Mouse (Mus musculus) heart, postnatal 0 days (tissue): ENCODE data around the gene Pate4. TPM values are rescaled to one million over a fixed set of nuclear protein-coding genes. Genes with fewer than 3 reads are reported as not detected.
A peak's percentile ranks its signal among the peaks of the same experiment; 100 is the strongest.

ENCODE experiments used
- ATAC-seq: fragments of 200-750 bp; cut with Nextera tagmentation; 2 replicates; pipeline ENCODE4 v1.8.0; 2017; ENCODE audit warnings: low read depth, moderate number of reproducible peaks, moderate library complexity; ENCODE audit not compliant: insufficient read depth
- DNase-seq: peaks from one replicate; pipeline ENCODE4 v3.0.0-alpha.2; 2016; ENCODE audit warnings: low spot score
- H3K27ac ChIP-seq: fragments of 300-500 bp; sonication (generic); 2 replicates; pipeline ENCODE4 v1.5.1; 2014; ENCODE audit warnings: low read depth, mild to moderate bottlenecking
- H3K27me3 ChIP-seq: fragments of 300-500 bp; sonication (generic); 2 replicates; pipeline ENCODE4 v1.6.1; 2014; ENCODE audit warnings: low read length, mixed read lengths; ENCODE audit not compliant: control insufficient read depth, insufficient read depth
- H3K36me3 ChIP-seq: fragments of 300-500 bp; sonication (generic); replicated peaks from 2 replicates; pipeline ENCODE4 v1.6.1; 2014; ENCODE audit warnings: low read length, mixed read lengths; ENCODE audit not compliant: control insufficient read depth, insufficient read depth
- H3K4me1 ChIP-seq: fragments of 300-500 bp; sonication (generic); 2 replicates; pipeline ENCODE4 v1.6.1; 2014; ENCODE audit warnings: antibody characterized with exemption; ENCODE audit not compliant: control insufficient read depth, insufficient read depth
- H3K4me2 ChIP-seq: fragments of 300-500 bp; sonication (generic); 2 replicates; pipeline ENCODE4 v1.6.1; 2014; ENCODE audit warnings: low read depth, mild to moderate bottlenecking, low read length, moderate library complexity
- H3K4me3 ChIP-seq: fragments of 300-500 bp; sonication (generic); 2 replicates; pipeline ENCODE4 v1.5.1; 2014; ENCODE audit warnings: low read depth, low read length
- H3K9ac ChIP-seq: fragments of 300-500 bp; sonication (generic); replicated peaks from 2 replicates; pipeline ENCODE4 v1.6.1; 2014; ENCODE audit warnings: low read depth, low read length, mixed read lengths
- H3K9me3 ChIP-seq: fragments of 300-500 bp; sonication (generic); replicated peaks from 2 replicates; pipeline ENCODE4 v1.6.1; 2016; ENCODE audit warnings: low read length; ENCODE audit not compliant: control insufficient read depth
- CTCF ChIP-seq: IDR thresholded peaks from 2 replicates; pipeline ENCODE4 v1.5.1; 2016; ENCODE audit warnings: antibody characterized with exemption, control low read depth, low read depth
- EP300 ChIP-seq: IDR thresholded peaks from 2 replicates; pipeline ENCODE4 v1.6.1; 2016; ENCODE audit warnings: antibody characterized with exemption, low read depth
- WGBS: fragments of 180-500 bp; shearing (Covaris S2); extraction: QIAGEN DNeasy Blood & Tissue Kit; methylation state at CpG from one replicate; pipeline ENCODE4 v1.1.7; 2014; 5-methylcytosine and 5-hydroxymethylcytosine counted together
- polyA plus RNA-seq: library from polyadenylated mRNA; unstranded; fragments of >200 nt; fragmentation: Nextera tagmentation; extraction: Ambion mirVana; gene quantifications from 2 replicates; pipeline ENCODE4 v1.2.1, GENCODE M21; 2015
- total RNA-seq: library from RNA; depleted of rRNA; stranded (reverse); fragments of >200 nt; gene quantifications from 2 replicates; pipeline ENCODE4 v1.2.3, GENCODE M21; 2014; ENCODE audit warnings: low replicate concordance

Gene Pate4
- total and polyA plus RNA-seq, 2 experiments from 2014 or later: not detected

DNA sequence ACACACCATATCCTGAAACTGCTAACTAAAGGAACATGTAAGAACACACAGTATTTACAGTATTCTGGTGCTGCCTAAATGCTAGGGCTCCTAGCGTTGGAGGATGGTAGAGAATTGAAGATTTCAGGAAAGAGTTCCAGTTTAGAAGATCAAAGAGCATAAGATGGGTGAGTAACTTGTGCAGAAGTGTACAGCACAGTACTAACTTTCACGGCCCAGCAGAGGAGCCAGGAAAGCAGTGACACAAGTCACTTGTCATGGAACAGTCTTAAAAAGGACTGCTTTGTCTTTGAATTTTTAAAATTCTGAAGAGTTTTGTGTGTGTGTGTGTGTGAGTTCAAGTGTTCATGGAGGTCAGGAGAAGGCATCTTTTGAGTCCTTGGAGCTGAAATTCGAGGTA lies 43.7 kb downstream of the Pate4 start:
- 80% methylated on average over 3 of the region's 3 CpGs for WGBS
- peaks cover 36% of the 10 kb centered on the region for H3K36me3 ChIP-seq
- H3K27ac ChIP-seq: no peak overlapping the region
- ATAC-seq (no peak), DNase-seq (no peak)
- H3K9me3 ChIP-seq: no peaks in the 10 kb centered on the region
- no peak overlapping the region for H3K4me2 ChIP-seq
- TF ChIP-seq EP300 (no peak), CTCF (no peak)
- H3K4me3 ChIP-seq: no peak overlapping the region
- H3K27me3 ChIP-seq: no peaks in the 10 kb centered on the region
- no peak overlapping the region for H3K9ac ChIP-seq
- peaks cover 13% of the 10 kb centered on the region; the same call in 1 of the 2 replicates for H3K4me1 ChIP-seq

DNA sequence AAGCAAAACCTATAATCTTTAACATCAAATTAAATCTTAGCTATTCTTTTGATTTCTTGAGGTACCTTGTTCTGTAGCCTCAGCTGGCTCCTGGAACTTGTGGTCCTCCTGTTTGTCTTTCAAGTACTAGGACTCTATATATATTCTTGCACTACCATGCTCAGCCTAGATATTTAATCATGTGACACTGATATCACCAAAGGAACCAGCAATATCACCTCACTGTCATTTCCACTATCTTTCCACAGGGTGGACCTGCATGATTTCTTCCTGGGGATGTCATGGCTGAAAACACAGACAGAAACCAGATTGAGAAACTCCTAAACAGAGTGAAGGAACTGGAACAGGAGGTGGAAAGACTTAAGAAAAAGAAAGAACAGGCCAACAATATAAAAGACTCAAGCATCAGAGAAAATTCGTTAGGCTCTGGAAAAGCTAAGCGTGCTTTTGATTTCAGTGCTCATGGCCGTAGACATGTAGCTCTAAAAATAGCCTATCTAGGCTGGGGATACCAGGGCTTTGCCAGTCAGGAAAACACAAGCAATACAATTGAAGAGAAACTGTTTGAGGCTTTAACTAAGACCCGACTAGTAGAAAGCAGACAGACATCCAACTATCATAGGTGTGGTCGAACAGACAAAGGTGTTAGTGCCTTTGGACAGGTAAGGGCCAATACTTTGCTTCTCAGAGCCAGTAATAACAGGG lies 47.1 kb downstream of the Pate4 start:
- H3K9me3 ChIP-seq: no peaks in the 10 kb centered on the region
- TF ChIP-seq EP300 (no peak), CTCF (no peak)
- DNase-seq: peak; percentile 47
- ATAC-seq: no peak
- H3K36me3 ChIP-seq: peaks cover 48% of the 10 kb centered on the region
- H3K4me3 ChIP-seq: peak overlapping the region; percentile 18; the same call in 1 of the 2 replicates
- 30% methylated on average over 5 of the region's 5 CpGs for WGBS
- peak overlapping the region; percentile 78 for H3K27ac ChIP-seq
- no peak overlapping the region; the same call in 1 of the 2 replicates for H3K9ac ChIP-seq
- peak overlapping the region; percentile 52 for H3K4me2 ChIP-seq
- peaks cover 18% of the 10 kb centered on the region; the same call in 1 of the 2 replicates for H3K4me1 ChIP-seq
- no peaks in the 10 kb centered on the region for H3K27me3 ChIP-seq

- Histone ChIP-seq H3K4me1 (peaks cover 17% of the 10 kb centered on the region), H3K27ac (no peak overlapping the region), H3K27me3 (peaks cover 20% of the 10 kb centered on the region), H3K4me3 (no peak overlapping the region), H3K36me3 (peaks cover 32% of the 10 kb centered on the region), H3K9me3 (no peaks in the 10 kb centered on the region), H3K9ac (no peak overlapping the region), H3K4me2 (no peak overlapping the region)
- TF ChIP-seq CTCF (no peak), EP300 (no peak)
- no peak for ATAC-seq
- 82% methylated on average over 6 of the region's 6 CpGs for WGBS
- DNase-seq: no peak
Observed at GRCm38 (mm10) chr9:35561583-35561982, 50.2 kb downstream of the Pate4 start.

DNA sequence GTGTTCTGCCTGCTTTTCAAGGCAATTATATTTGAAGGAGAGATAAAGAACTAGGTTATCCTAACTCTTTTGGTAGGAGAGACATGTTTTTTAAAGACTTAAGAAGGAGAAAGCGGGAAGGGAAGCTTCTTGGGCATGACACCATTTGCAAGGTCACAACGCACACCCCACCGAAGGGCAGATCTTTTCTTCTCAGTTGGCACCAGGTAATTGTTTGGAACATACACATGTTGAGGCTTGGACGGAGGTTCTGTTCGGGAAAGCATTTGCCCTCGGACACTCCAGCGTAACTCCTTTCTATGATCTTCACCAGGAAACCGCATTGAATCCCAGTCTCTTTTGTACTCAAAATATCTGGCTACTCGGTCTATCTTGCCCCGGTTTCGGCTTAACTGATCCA lies 50.7 kb downstream of the Pate4 start:
- H3K9me3 ChIP-seq: no peaks in the 10 kb centered on the region
- TF ChIP-seq EP300 (no peak), CTCF (no peak)
- ATAC-seq (no peak), DNase-seq (no peak)
- H3K4me2 ChIP-seq: no peak overlapping the region
- peaks cover 27% of the 10 kb centered on the region for H3K36me3 ChIP-seq
- 93% methylated on average over 11 of the region's 11 CpGs for WGBS
- no peak overlapping the region for H3K4me3 ChIP-seq
- H3K27ac ChIP-seq: no peak overlapping the region
- no peak overlapping the region for H3K9ac ChIP-seq
- peaks cover 20% of the 10 kb centered on the region for H3K27me3 ChIP-seq
- peaks cover 17% of the 10 kb centered on the region for H3K4me1 ChIP-seq

- TF ChIP-seq CTCF (no peak), EP300 (no peak)
- Histone ChIP-seq H3K9ac (peak overlapping the region; percentile 45), H3K27ac (peak overlapping the region; percentile 5; the same call in 1 of the 2 replicates), H3K9me3 (no peaks in the 10 kb centered on the region), H3K36me3 (peaks cover 12% of the 10 kb centered on the region; the same call in 1 of the 2 replicates), H3K4me1 (peaks cover 9% of the 10 kb centered on the region), H3K27me3 (peaks cover 20% of the 10 kb centered on the region), H3K4me2 (peak overlapping the region; percentile 100), H3K4me3 (peak overlapping the region; percentile 63)
- 2% methylated on average over 31 of the region's 31 CpGs for WGBS
- peak; percentile 79; the same call in 1 of the 2 replicates for ATAC-seq
- peak; percentile 79 for DNase-seq
Observed at GRCm38 (mm10) chr9:35559009-35559890, 52.5 kb downstream of the Pate4 start.
